ENCODE assay signal across 1 mouse cellular context in genomic region chr10:43292454-43292853, GRCm38 (mm10).
TF ChIP-seq lines count a peak whose summit lies in the region.

No protein-coding gene starts in this region.

TF ChIP-seq in MEL, 35 proteins besides CTCF, POLR2A, EP300 and RAD21 (continued from another document):
- no peak for TF ChIP-seq TCF12 (IDR thresholded peaks at IDR 0.05; ENCODE audit: low read depth, low read length)
- no peak for TF ChIP-seq MYC (IDR thresholded peaks at IDR 0.05; ENCODE audit: low read depth, low read length)
- TF ChIP-seq ZMIZ1 (IDR thresholded peaks at IDR 0.05; ENCODE audit: low read depth, low read length), result no peak
